Mouse (Mus musculus): ENCODE measurements around the gene Cd69. TPM values are rescaled to one million over a fixed set of nuclear protein-coding genes. Genes with fewer than 3 reads are reported as not detected.

Gene Cd69
- total and polyA plus RNA-seq, 3 experiments: not detected

DNA sequence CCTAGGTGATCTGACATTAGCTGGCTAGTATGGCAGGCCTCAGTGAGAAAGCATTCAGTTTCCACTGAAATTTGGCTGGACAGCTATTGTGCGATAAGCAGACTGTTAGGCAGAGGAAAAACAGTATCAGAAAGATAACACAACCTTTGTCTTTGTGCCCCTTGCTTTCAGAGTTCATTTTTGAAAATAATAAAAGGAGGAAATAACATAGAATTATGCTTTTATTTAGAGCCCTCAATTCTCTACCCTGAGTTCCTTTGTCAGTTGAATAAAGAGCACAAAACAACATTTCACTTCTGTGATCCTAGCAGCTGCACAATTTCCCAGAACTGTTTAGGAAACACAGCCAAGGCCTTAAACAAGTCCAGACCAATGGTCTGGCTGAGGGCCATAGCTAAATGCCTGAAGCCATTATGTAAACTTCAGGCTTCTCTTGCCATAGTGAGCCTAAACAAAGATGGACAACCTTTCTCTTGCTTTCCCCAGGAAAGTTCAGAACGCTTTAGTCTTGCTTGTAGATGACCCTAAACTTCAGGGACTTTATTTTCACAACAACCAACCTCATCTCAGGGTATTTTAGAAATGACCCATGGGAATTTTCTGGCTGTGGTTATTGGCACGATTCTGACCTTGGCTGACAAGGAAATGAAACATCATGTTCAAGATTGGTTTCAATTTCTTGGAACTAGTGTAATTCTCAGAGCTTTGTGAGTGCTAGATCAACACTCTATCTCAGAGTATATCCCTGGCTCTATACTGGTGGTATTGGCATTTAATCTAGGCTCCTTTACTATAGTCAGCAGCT is 45.3 kb downstream of the Cd69 start:
- Histone ChIP-seq H3K4me1 (ENCODE audit: control insufficient read depth in 1 of 2, insufficient read depth in 2 of 2, low read length in 2 of 2) (peaks cover 36 to 47% of the 10 kb centered on the region in 2 experiments), H3K9me3 (replicated peaks; ENCODE audit: insufficient read depth, low read length) (no peaks in the 10 kb centered on the region), H3K27me3 (ENCODE audit: control insufficient read depth in 1 of 2, insufficient read depth in 2 of 2, low read length in 2 of 2) (no peaks in the 10 kb centered on the region), H3K79me2 (ENCODE audit: control insufficient read depth, insufficient read depth, low read length, poor library complexity) (no peaks in the 10 kb centered on the region), H3K36me3 (ENCODE audit: control insufficient read depth in 1 of 2, insufficient read depth in 2 of 2, low read length in 2 of 2) (peaks cover 0 to 59% of the 10 kb centered on the region in 2 experiments; a peak in 2 of 4 replicates), H3K4me3 (ENCODE audit: control insufficient read depth in 1 of 2, insufficient read depth in 1 of 2, low read depth in 2 of 2, low read length in 2 of 2) (peak overlapping the region in 1 of 2 experiments; percentile 2; a peak in 1 of 4 replicates), H3K27ac (ENCODE audit: control insufficient read depth, low read depth, low read length) (peak overlapping the region; percentile 100), H3K9ac (ENCODE audit: control insufficient read depth, low read depth, low read length, poor library complexity, severe bottlenecking) (peak overlapping the region; percentile 70)
- peak; percentile 84 for DNase-seq (ENCODE audit: low read depth, low spot score)
- TF ChIP-seq ZNF384 (IDR thresholded peaks at IDR 0.05; ENCODE audit: low read depth, low read length): peak; percentile 26; the same call in 1 of the 2 replicates
- no peak for TF ChIP-seq NRF1 (IDR thresholded peaks at IDR 0.05; ENCODE audit: insufficient read depth, low read depth, low read length, poor library complexity, severe bottlenecking)
- no peak for TF ChIP-seq POLR2AphosphoS2 (IDR thresholded peaks at IDR 0.05; ENCODE audit: low read length)
- no peak for TF ChIP-seq ZKSCAN1 (IDR thresholded peaks at IDR 0.05; ENCODE audit: low read depth, low read length)
- TF ChIP-seq CHD2 (IDR thresholded peaks at IDR 0.05; ENCODE audit: low read length): no peak
- peak; percentile 47; the same call in 1 of the 2 replicates for TF ChIP-seq ZMIZ1 (IDR thresholded peaks at IDR 0.05; ENCODE audit: low read depth, low read length)
- no peak for TF ChIP-seq CTCF (IDR thresholded peaks at IDR 0.05 in 2 of 3, conservative IDR thresholded peaks at IDR 0.05 in 1 of 3; ENCODE audit: control insufficient read depth in 1 of 3, insufficient read depth in 1 of 3, low read depth in 2 of 3, low read length in 3 of 3, poor library complexity in 1 of 3, severe bottlenecking in 1 of 3)
- TF ChIP-seq RAD21 (IDR thresholded peaks at IDR 0.05; ENCODE audit: low read depth, low read length): no peak
- peak; percentile 95 for TF ChIP-seq TCF12 (IDR thresholded peaks at IDR 0.05; ENCODE audit: low read depth, low read length)
- no peak for TF ChIP-seq HCFC1 (IDR thresholded peaks at IDR 0.05; ENCODE audit: low read depth, low read length)
- TF ChIP-seq TAL1 (IDR thresholded peaks at IDR 0.05; ENCODE audit: low read length): peak; percentile 78
- TF ChIP-seq MAX (IDR thresholded peaks at IDR 0.05; ENCODE audit: low read length): 0 out of 2 replicates have a peak, but pooled peaks have one; percentile 37
- TF ChIP-seq UBTF (IDR thresholded peaks at IDR 0.05; ENCODE audit: borderline replicate concordance, insufficient read depth, low read depth, low read length): no peak
- peak; percentile 98 for TF ChIP-seq GATA1 (IDR thresholded peaks at IDR 0.05; ENCODE audit: low read depth, low read length)
- TF ChIP-seq USF2 (IDR thresholded peaks at IDR 0.05; ENCODE audit: borderline replicate concordance in 1 of 2, insufficient read depth in 1 of 2, low read depth in 1 of 2, low read length in 2 of 2): no peak
- no peak for TF ChIP-seq JUND (IDR thresholded peaks at IDR 0.05; ENCODE audit: low read depth, low read length)
- TF ChIP-seq ELF1 (IDR thresholded peaks at IDR 0.05; ENCODE audit: low read depth, low read length): 0 out of 2 replicates have a peak, but pooled peaks have one; percentile 6
- TF ChIP-seq MEF2A (IDR thresholded peaks at IDR 0.05; ENCODE audit: extremely low read depth, insufficient replicate concordance, low read depth, low read length, poor library complexity, severe bottlenecking): no peak
- peak; percentile 98 to 99 for TF ChIP-seq EP300 (IDR thresholded peaks at IDR 0.05; ENCODE audit: low read depth in 1 of 2, low read length in 2 of 2)
- TF ChIP-seq MAFK (IDR thresholded peaks at IDR 0.05; ENCODE audit: borderline replicate concordance, low read depth, low read length): 0 out of 2 replicates have a peak, but pooled peaks have one; percentile 23
- 0 out of 2 replicates have a peak, but pooled peaks have one; percentile 27 for TF ChIP-seq CHD1 (IDR thresholded peaks at IDR 0.05; ENCODE audit: low read depth, low read length)
- 0 out of 2 replicates have a peak, but pooled peaks have one; percentile 16 for TF ChIP-seq E2F4 (IDR thresholded peaks at IDR 0.05; ENCODE audit: borderline replicate concordance, low read depth, low read length)
- TF ChIP-seq MAZ (IDR thresholded peaks at IDR 0.05; ENCODE audit: low read depth, low read length): no peak
- TF ChIP-seq MXI1 (IDR thresholded peaks at IDR 0.05; ENCODE audit: low read depth, low read length): no peak
- TF ChIP-seq SMC3 (IDR thresholded peaks at IDR 0.05; ENCODE audit: low read depth, low read length): no peak
- peak; percentile 86 for TF ChIP-seq ETS1 (IDR thresholded peaks at IDR 0.05; ENCODE audit: low read depth, low read length)
- TF ChIP-seq RCOR1 (IDR thresholded peaks at IDR 0.05; ENCODE audit: low read depth, low read length): peak; percentile 83
- TF ChIP-seq KAT2A (conservative IDR thresholded peaks at IDR 0.05; ENCODE audit: low read depth, low read length): 0 out of 2 replicates have a peak, but pooled peaks have one; percentile 17
- TF ChIP-seq NELFE (IDR thresholded peaks at IDR 0.05; ENCODE audit: low read depth, low read length): peak; percentile 21; the same call in 1 of the 2 replicates
- peak; percentile 83 for TF ChIP-seq TBP (IDR thresholded peaks at IDR 0.05; ENCODE audit: low read depth, low read length)
- TF ChIP-seq SIN3A (IDR thresholded peaks at IDR 0.05; ENCODE audit: low read length): peak; percentile 91
- peak; percentile 64; the same call in 1 of the 2 replicates for TF ChIP-seq BHLHE40 (IDR thresholded peaks at IDR 0.05; ENCODE audit: borderline replicate concordance, low read depth, low read length)
- TF ChIP-seq GABPA (IDR thresholded peaks at IDR 0.05; ENCODE audit: low read depth, low read length): no peak
- no peak for TF ChIP-seq MYC (IDR thresholded peaks at IDR 0.05; ENCODE audit: low read depth, low read length)
- TF ChIP-seq MYB (IDR thresholded peaks at IDR 0.05; ENCODE audit: low read depth, low read length): peak; percentile 95
